Mouse (Mus musculus): ENCODE measurements at regions not wholly inside any gene's neighbourhood (a gene's known extent, or its start where the extent isn't known, plus 50 kb on each side); places are given as distances from the start of the nearest gene placed in this dataset.

- TF ChIP-seq POLR2A (IDR thresholded peaks at IDR 0.05; ENCODE audit: extremely low read depth, insufficient read depth, low read length): no peak
- no peak for TF ChIP-seq CTCF (IDR thresholded peaks at IDR 0.05; ENCODE audit: extremely low read depth, insufficient read depth, low read length)
Measured at GRCm38 (mm10) chr1:151113199-151113598, 69.1 kb upstream of the Gm47985 start.

Data from cortical plate, adult 2 months (tissue).